Mouse (Mus musculus) hindbrain, embryonic 14.5 days (tissue): ENCODE results near the gene Ttpal. TPM values are rescaled to one million over a fixed set of nuclear protein-coding genes. Genes with fewer than 3 reads are reported as not detected.
"Not testable (repeated sequence)": the region's sequence is repeated elsewhere in the genome, so short reads cannot be mapped to it uniquely, and the experiment has no call there.

Experiments
- ATAC-seq: fragments of 200-750 bp; cut with Nextera tagmentation; 2 replicates; pipeline ENCODE4 v1.8.0; 2017; ENCODE audit warnings: moderate number of reproducible peaks, mild to moderate bottlenecking, moderate TSS enrichment, moderate library complexity; ENCODE audit not compliant: low FRiP score
- DNase-seq: peaks from one replicate; pipeline ENCODE4 v3.0.0-alpha.2; 2015; ENCODE audit warnings: low spot score
- H3K27ac ChIP-seq: fragments of 300-500 bp; sonication (generic); 2 replicates; pipeline ENCODE4 v1.5.1; 2014; ENCODE audit warnings: mild to moderate bottlenecking, moderate library complexity
- H3K27me3 ChIP-seq: fragments of 300-500 bp; sonication (generic); 2 replicates; pipeline ENCODE4 v1.6.1; 2014; ENCODE audit warnings: mild to moderate bottlenecking, low read length, mixed read lengths; ENCODE audit not compliant: control insufficient read depth, insufficient read depth
- H3K36me3 ChIP-seq: fragments of 300-500 bp; sonication (generic); replicated peaks from 2 replicates; pipeline ENCODE4 v1.6.1; 2014; ENCODE audit not compliant: control insufficient read depth, insufficient read depth
- H3K4me1 ChIP-seq: fragments of 300-500 bp; sonication (generic); replicated peaks from 2 replicates; pipeline ENCODE4 v1.6.1; 2014; ENCODE audit warnings: antibody characterized with exemption, low read length, mixed read lengths; ENCODE audit not compliant: control insufficient read depth, insufficient read depth
- H3K4me2 ChIP-seq: fragments of 300-500 bp; sonication (generic); replicated peaks from 2 replicates; pipeline ENCODE4 v1.6.1; 2014; ENCODE audit warnings: mild to moderate bottlenecking, moderate library complexity
- H3K4me3 ChIP-seq: fragments of 300-500 bp; sonication (generic); replicated peaks from 2 replicates; pipeline ENCODE4 v1.5.1; 2014; ENCODE audit warnings: mild to moderate bottlenecking, low read length
- H3K9ac ChIP-seq: fragments of 300-500 bp; sonication (generic); 2 replicates; pipeline ENCODE4 v1.6.1; 2014
- H3K9me3 ChIP-seq: fragments of 300-500 bp; sonication (generic); 2 replicates; pipeline ENCODE4 v1.6.1; 2016; ENCODE audit warnings: low read length; ENCODE audit not compliant: control insufficient read depth
- WGBS: fragments of 180-500 bp; shearing (Covaris S2); extraction: QIAGEN DNeasy Blood & Tissue Kit; methylation state at CpG from one replicate; pipeline ENCODE4 v1.1.7; 2014; 5-methylcytosine and 5-hydroxymethylcytosine counted together
- polyA plus RNA-seq: library from polyadenylated mRNA; unstranded; fragments of >200 nt; fragmentation: Nextera tagmentation; extraction: Ambion mirVana; gene quantifications from 2 replicates; pipeline ENCODE4 v1.2.1, GENCODE M21; 2014

Ttpal gene
- polyA plus RNA-seq, 1 experiment from 2014 or later: 53.5 TPM

GRCm38 (mm10) chr2:163645700-163646460, 43.8 kb downstream of the Ttpal start:
- Histone ChIP-seq H3K9me3 (peaks cover 11% of the 10 kb centered on the region), H3K27ac (peak overlapping the region; percentile 40; the same call in 1 of the 2 replicates), H3K4me2 (no peak overlapping the region), H3K4me1 (peaks cover 18% of the 10 kb centered on the region), H3K9ac (no peak overlapping the region), H3K36me3 (0 out of 2 replicates have a peak, but pooled peaks cover 3% of the 10 kb centered on the region), H3K4me3 (no peak overlapping the region), H3K27me3 (no peaks in the 10 kb centered on the region)
- ATAC-seq: no peak
- 85% methylated on average over 11 of the region's 11 CpGs for WGBS
- DNase-seq: no peak

GRCm38 (mm10) chr2:163646461-163647080, 44.5 kb downstream of the Ttpal start:
- no peak overlapping the region for H3K27ac ChIP-seq
- H3K4me1 ChIP-seq: peaks cover 18% of the 10 kb centered on the region
- no peak for ATAC-seq
- H3K9me3 ChIP-seq: peaks cover 11% of the 10 kb centered on the region
- DNase-seq: no peak
- no peaks in the 10 kb centered on the region for H3K36me3 ChIP-seq
- H3K4me3 ChIP-seq: no peak overlapping the region
- H3K4me2 ChIP-seq: no peak overlapping the region
- no peaks in the 10 kb centered on the region for H3K27me3 ChIP-seq
- 91% methylated on average over 5 of the region's 5 CpGs for WGBS
- H3K9ac ChIP-seq: no peak overlapping the region

GRCm38 (mm10) chr2:163655699-163656098, 53.6 kb downstream of the Ttpal start:
- H3K4me3 ChIP-seq, H3K4me1 ChIP-seq, H3K36me3 ChIP-seq, H3K9ac ChIP-seq, DNase-seq, H3K4me2 ChIP-seq, H3K9me3 ChIP-seq, H3K27ac ChIP-seq, H3K27me3 ChIP-seq, ATAC-seq: not testable (repeated sequence)
- 95% methylated on average over 7 of the region's 12 CpGs for WGBS

GRCm38 (mm10) chr2:163657486-163657885, 55.4 kb downstream of the Ttpal start:
- Histone ChIP-seq H3K4me1 (peaks cover 6% of the 10 kb centered on the region; the same call in 1 of the 2 replicates), H3K4me2 (0 out of 2 replicates have a peak overlapping the region, but pooled peaks have one; percentile 60), H3K36me3 (no peaks in the 10 kb centered on the region), H3K9me3 (no peaks in the 10 kb centered on the region), H3K27ac (no peak overlapping the region), H3K9ac (peak overlapping the region; percentile 70), H3K27me3 (no peaks in the 10 kb centered on the region), H3K4me3 (no peak overlapping the region)
- ATAC-seq (no peak), DNase-seq (no peak)
- WGBS: 85% methylated on average over 2 of the region's 2 CpGs

- peak within 1 kb of the TSS; percentile 70 for H3K9ac ChIP-seq
- H3K27ac ChIP-seq: peak within 1 kb of the TSS; percentile 60
- H3K4me2 ChIP-seq: peak within 1 kb of the TSS; percentile 60
- peak; percentile 90 for DNase-seq
- no peaks in the 10 kb centered on the region for H3K27me3 ChIP-seq
- peak within 1 kb of the TSS; percentile 65 for H3K4me3 ChIP-seq
- ATAC-seq: peak; percentile 94
- under 1% methylated on average over 71 of the region's 71 CpGs for WGBS
- peaks cover 6% of the 10 kb centered on the region; the same call in 1 of the 2 replicates for H3K4me1 ChIP-seq
- H3K36me3 ChIP-seq: no peaks in the 10 kb centered on the region
- H3K9me3 ChIP-seq: no peaks in the 10 kb centered on the region
These were observed 56.1 kb downstream of the Ttpal start, which contains the start of gene Pkig for GRCm38 (mm10) chr2:163657975-163658886. Pkig (plus strand) TSS chr2:163658386.

GRCm38 (mm10) chr2:163658941-163659340, 56.8 kb downstream of the Ttpal start:
- H3K9ac ChIP-seq: peak overlapping the region; percentile 70
- peaks cover 6% of the 10 kb centered on the region; the same call in 1 of the 2 replicates for H3K4me1 ChIP-seq
- H3K36me3 ChIP-seq: no peaks in the 10 kb centered on the region
- ATAC-seq (no peak), DNase-seq (no peak)
- H3K4me3 ChIP-seq: peak overlapping the region; percentile 65
- no peaks in the 10 kb centered on the region for H3K9me3 ChIP-seq
- no peaks in the 10 kb centered on the region for H3K27me3 ChIP-seq
- H3K4me2 ChIP-seq: peak overlapping the region; percentile 60
- WGBS: under 1% methylated on average over 8 of the region's 8 CpGs
- no peak overlapping the region for H3K27ac ChIP-seq

GRCm38 (mm10) chr2:163659431-163659830, 57.3 kb downstream of the Ttpal start:
- Histone ChIP-seq H3K27ac (no peak overlapping the region), H3K4me2 (peak overlapping the region; percentile 60), H3K4me1 (peaks cover 6% of the 10 kb centered on the region; the same call in 1 of the 2 replicates), H3K27me3 (no peaks in the 10 kb centered on the region), H3K4me3 (peak overlapping the region; percentile 65; the same call in 1 of the 2 replicates), H3K36me3 (no peaks in the 10 kb centered on the region), H3K9ac (no peak overlapping the region), H3K9me3 (no peaks in the 10 kb centered on the region)
- ATAC-seq (no peak), DNase-seq (no peak)
- 85% methylated on average over 12 of the region's 12 CpGs for WGBS

GRCm38 (mm10) chr2:163660103-163660701, 58.1 kb downstream of the Ttpal start:
- Histone ChIP-seq H3K27ac (no peak overlapping the region), H3K9me3 (no peaks in the 10 kb centered on the region), H3K4me1 (peaks cover 6% of the 10 kb centered on the region; the same call in 1 of the 2 replicates), H3K36me3 (no peaks in the 10 kb centered on the region), H3K27me3 (no peaks in the 10 kb centered on the region), H3K9ac (no peak overlapping the region), H3K4me3 (no peak overlapping the region), H3K4me2 (no peak overlapping the region)
- ATAC-seq (no peak), DNase-seq (no peak)
- WGBS: 83% methylated on average over 5 of the region's 5 CpGs
